Mouse (Mus musculus): Measurements from ENCODE around the gene Tbpl2. TPM values are rescaled to one million over a fixed set of nuclear protein-coding genes. Genes with fewer than 3 reads are reported as not detected.

The Tbpl2 gene
- polyA plus RNA-seq, 1 experiment from 2014 or later, result not detected

GRCm38 (mm10) chr2:24047551-24048479 lies 48.6 kb downstream of the Tbpl2 start:
- DNase-seq (ENCODE audit: low spot score), result no peak
- H3K36me3 ChIP-seq (ENCODE audit: control insufficient read depth, insufficient read depth, low read length), result no peaks in the 10 kb centered on the region
- no peak overlapping the region for H3K27ac ChIP-seq (ENCODE audit: low read depth, low read length)
- WGBS, result 62% methylated on average over 6 of the region's 6 CpGs
- H3K27me3 ChIP-seq (replicated peaks; ENCODE audit: control insufficient read depth, insufficient read depth, low read length), result no peaks in the 10 kb centered on the region
- ATAC-seq (replicated peaks; ENCODE audit: low FRiP score), result no peak
- H3K4me3 ChIP-seq (ENCODE audit: low read depth, low read length), result peak overlapping the region; percentile 36
- no peaks in the 10 kb centered on the region for H3K9me3 ChIP-seq (ENCODE audit: control insufficient read depth, low read length)
- no peak overlapping the region for H3K9ac ChIP-seq (ENCODE audit: low read depth, low read length)
- H3K4me2 ChIP-seq, result peak overlapping the region; percentile 68
- peaks cover 2% of the 10 kb centered on the region; the same call in 1 of the 2 replicates for H3K4me1 ChIP-seq (replicated peaks; ENCODE audit: control insufficient read depth, insufficient read depth, low read length)

DNA sequence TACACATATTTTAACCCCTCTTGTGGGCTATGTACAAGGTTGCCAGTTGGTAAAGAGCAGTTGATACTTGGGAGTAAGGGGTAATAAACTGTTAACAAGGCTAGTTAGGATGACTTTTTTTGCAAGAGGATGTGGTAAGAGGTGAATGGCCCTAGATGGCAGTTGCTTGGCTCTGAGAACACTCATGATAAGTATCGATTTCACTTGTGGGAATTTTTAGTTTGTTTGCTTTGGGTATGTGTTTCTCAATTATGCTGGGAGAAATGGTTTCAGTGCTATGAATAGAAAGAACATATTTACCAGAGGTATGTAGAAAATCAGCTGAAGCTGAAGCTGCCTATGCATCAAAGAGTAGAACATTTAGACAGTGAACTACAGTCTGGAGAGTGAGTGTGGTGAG lies 53.5 kb downstream of the Tbpl2 start:
- Histone ChIP-seq H3K4me1 (replicated peaks; ENCODE audit: control insufficient read depth, insufficient read depth, low read length) (no peaks in the 10 kb centered on the region), H3K27ac (ENCODE audit: low read depth, low read length) (no peak overlapping the region), H3K4me3 (ENCODE audit: low read depth, low read length) (no peak overlapping the region), H3K9ac (ENCODE audit: low read depth, low read length) (no peak overlapping the region), H3K4me2 (no peak overlapping the region), H3K36me3 (ENCODE audit: control insufficient read depth, insufficient read depth, low read length) (no peaks in the 10 kb centered on the region), H3K9me3 (ENCODE audit: control insufficient read depth, low read length) (no peaks in the 10 kb centered on the region), H3K27me3 (replicated peaks; ENCODE audit: control insufficient read depth, insufficient read depth, low read length) (no peaks in the 10 kb centered on the region)
- DNase-seq (ENCODE audit: low spot score) (no peak), ATAC-seq (replicated peaks; ENCODE audit: low FRiP score) (no peak)
- WGBS, result 80% methylated on average over 1 of the region's 1 CpGs

GRCm38 (mm10) chr2:24040531-24040930 lies 55.9 kb downstream of the Tbpl2 start:
- no peaks in the 10 kb centered on the region for H3K36me3 ChIP-seq (ENCODE audit: control insufficient read depth, insufficient read depth, low read length)
- no peak for ATAC-seq (replicated peaks; ENCODE audit: low FRiP score)
- WGBS, result 85% methylated on average over 1 of the region's 1 CpGs

More at GRCm38 (mm10) chr2:24040531-24040930, 55.9 kb downstream of the Tbpl2 start:
- DNase-seq (ENCODE audit: low spot score), result no peak
- Histone ChIP-seq H3K4me1 (replicated peaks; ENCODE audit: control insufficient read depth, insufficient read depth, low read length) (no peaks in the 10 kb centered on the region), H3K4me2 (no peak overlapping the region), H3K4me3 (ENCODE audit: low read depth, low read length) (no peak overlapping the region), H3K27me3 (replicated peaks; ENCODE audit: control insufficient read depth, insufficient read depth, low read length) (no peaks in the 10 kb centered on the region), H3K9ac (ENCODE audit: low read depth, low read length) (no peak overlapping the region), H3K27ac (ENCODE audit: low read depth, low read length) (no peak overlapping the region), H3K9me3 (ENCODE audit: control insufficient read depth, low read length) (no peaks in the 10 kb centered on the region)

Other genes with a start within 250 kb of the Tbpl2 start
- 1.1 and 1.4 TPM in 2 replicates for gene Hnmt, start 47.2 kb downstream of the Tbpl2 start, polyA plus RNA-seq (2014; fragmentation: Nextera tagmentation; extraction: Ambion mirVana)
- gene Il1f8, start 56.6 kb upstream of the Tbpl2 start, polyA plus RNA-seq (2014; fragmentation: Nextera tagmentation; extraction: Ambion mirVana), result not detected in 2 replicates
- gene Il1f9, start 89.9 kb upstream of the Tbpl2 start, polyA plus RNA-seq (2014; fragmentation: Nextera tagmentation; extraction: Ambion mirVana), result not detected in 2 replicates
- not detected in 2 replicates for gene Il1f6, start 118.8 kb upstream of the Tbpl2 start, polyA plus RNA-seq (2014; fragmentation: Nextera tagmentation; extraction: Ambion mirVana)
- gene Il1f5, start 180.4 kb upstream of the Tbpl2 start, polyA plus RNA-seq (2014; fragmentation: Nextera tagmentation; extraction: Ambion mirVana), result not detected in 2 replicates
- not detected in 2 replicates for gene Il1f10, start 194.6 kb upstream of the Tbpl2 start, polyA plus RNA-seq (2014; fragmentation: Nextera tagmentation; extraction: Ambion mirVana)
- gene Il1rn, start 240.3 kb upstream of the Tbpl2 start, polyA plus RNA-seq (2014; fragmentation: Nextera tagmentation; extraction: Ambion mirVana), result 0.17 and 0.34 TPM in 2 replicates

Measured in liver, embryonic 11.5 days (tissue).